Mouse (Mus musculus) lung, embryonic 14.5 days (tissue): ENCODE results near the gene Armc9. TPM values are rescaled to one million over a fixed set of nuclear protein-coding genes. Genes with fewer than 3 reads are reported as not detected.
A peak's percentile ranks its signal among the peaks of the same experiment; 100 is the strongest.

Source experiments
- ATAC-seq: fragments of 200-750 bp; cut with Nextera tagmentation; 2 replicates; pipeline ENCODE4 v1.8.0; 2017; ENCODE audit warnings: mild to moderate bottlenecking, moderate TSS enrichment, moderate library complexity; ENCODE audit not compliant: insufficient read depth
- DNase-seq: peaks from one replicate; pipeline ENCODE4 v3.0.0-alpha.2; 2015
- H3K27ac ChIP-seq: fragments of 300-500 bp; sonication (generic); 2 replicates; pipeline ENCODE4 v1.5.1; 2014; ENCODE audit warnings: low read depth, mild to moderate bottlenecking, moderate library complexity
- H3K27me3 ChIP-seq: fragments of 300-500 bp; sonication (generic); 2 replicates; pipeline ENCODE4 v1.6.1; 2014; ENCODE audit warnings: low read length, control low read depth; ENCODE audit not compliant: insufficient read depth
- H3K36me3 ChIP-seq: fragments of 300-500 bp; sonication (generic); 2 replicates; pipeline ENCODE4 v1.6.1; 2014; ENCODE audit warnings: control low read depth; ENCODE audit not compliant: insufficient read depth
- H3K4me1 ChIP-seq: fragments of 300-500 bp; sonication (generic); 2 replicates; pipeline ENCODE4 v1.6.1; 2014; ENCODE audit warnings: antibody characterized with exemption, control low read depth; ENCODE audit not compliant: insufficient read depth
- H3K4me2 ChIP-seq: fragments of 300-500 bp; sonication (generic); 2 replicates; pipeline ENCODE4 v1.6.1; 2014; ENCODE audit warnings: mild to moderate bottlenecking
- H3K4me3 ChIP-seq: fragments of 300-500 bp; sonication (generic); 2 replicates; pipeline ENCODE4 v1.5.1; 2014; ENCODE audit warnings: low read depth, low read length
- H3K9ac ChIP-seq: fragments of 300-500 bp; sonication (generic); 2 replicates; pipeline ENCODE4 v1.6.1; 2014
- H3K9me3 ChIP-seq: fragments of 300-500 bp; sonication (generic); 2 replicates; pipeline ENCODE4 v1.6.1; 2016; ENCODE audit warnings: low read depth, low read length, control low read depth
- CTCF ChIP-seq: IDR thresholded peaks from 2 replicates; pipeline ENCODE4 v1.5.1; 2016; ENCODE audit warnings: antibody characterized with exemption, low read depth
- WGBS: fragments of 180-500 bp; shearing (Covaris S2); extraction: QIAGEN DNeasy Blood & Tissue Kit; methylation state at CpG from one replicate; pipeline ENCODE4 v1.1.7; 2014; 5-methylcytosine and 5-hydroxymethylcytosine counted together
- polyA plus RNA-seq: library from polyadenylated mRNA; unstranded; fragments of >200 nt; fragmentation: Nextera tagmentation; extraction: Ambion mirVana; gene quantifications from 2 replicates; pipeline ENCODE4 v1.2.1, GENCODE M21; 2014

Armc9 gene
- polyA plus RNA-seq, 1 experiment from 2014 or later = 28.2 TPM

- H3K9ac ChIP-seq = no peak overlapping the region
- no peaks in the 10 kb centered on the region for H3K9me3 ChIP-seq
- H3K4me2 ChIP-seq = no peak overlapping the region
- no peak for DNase-seq
- no peak for TF ChIP-seq CTCF
- 66% methylated on average over 2 of the region's 2 CpGs for WGBS
- no peak overlapping the region for H3K27ac ChIP-seq
- no peak for ATAC-seq
- 0 out of 2 replicates have a peak, but pooled peaks cover 9% of the 10 kb centered on the region for H3K36me3 ChIP-seq
- H3K4me3 ChIP-seq = no peak overlapping the region
- H3K4me1 ChIP-seq = no peaks in the 10 kb centered on the region
- H3K27me3 ChIP-seq = no peaks in the 10 kb centered on the region
Observed at GRCm38 (mm10) chr1:86187856-86188255, 33.3 kb downstream of the Armc9 start.

GRCm38 (mm10) chr1:86188271-86188670 lies 33.7 kb downstream of the Armc9 start:
- WGBS = 80% methylated on average over 2 of the region's 2 CpGs
- DNase-seq (no peak), ATAC-seq (no peak)
- no peak overlapping the region for H3K4me3 ChIP-seq
- no peaks in the 10 kb centered on the region for H3K27me3 ChIP-seq
- H3K9ac ChIP-seq = no peak overlapping the region
- no peaks in the 10 kb centered on the region for H3K9me3 ChIP-seq
- no peaks in the 10 kb centered on the region for H3K4me1 ChIP-seq
- no peak overlapping the region for H3K27ac ChIP-seq
- no peak for TF ChIP-seq CTCF
- no peak overlapping the region for H3K4me2 ChIP-seq
- H3K36me3 ChIP-seq = 0 out of 2 replicates have a peak, but pooled peaks cover 9% of the 10 kb centered on the region

DNA sequence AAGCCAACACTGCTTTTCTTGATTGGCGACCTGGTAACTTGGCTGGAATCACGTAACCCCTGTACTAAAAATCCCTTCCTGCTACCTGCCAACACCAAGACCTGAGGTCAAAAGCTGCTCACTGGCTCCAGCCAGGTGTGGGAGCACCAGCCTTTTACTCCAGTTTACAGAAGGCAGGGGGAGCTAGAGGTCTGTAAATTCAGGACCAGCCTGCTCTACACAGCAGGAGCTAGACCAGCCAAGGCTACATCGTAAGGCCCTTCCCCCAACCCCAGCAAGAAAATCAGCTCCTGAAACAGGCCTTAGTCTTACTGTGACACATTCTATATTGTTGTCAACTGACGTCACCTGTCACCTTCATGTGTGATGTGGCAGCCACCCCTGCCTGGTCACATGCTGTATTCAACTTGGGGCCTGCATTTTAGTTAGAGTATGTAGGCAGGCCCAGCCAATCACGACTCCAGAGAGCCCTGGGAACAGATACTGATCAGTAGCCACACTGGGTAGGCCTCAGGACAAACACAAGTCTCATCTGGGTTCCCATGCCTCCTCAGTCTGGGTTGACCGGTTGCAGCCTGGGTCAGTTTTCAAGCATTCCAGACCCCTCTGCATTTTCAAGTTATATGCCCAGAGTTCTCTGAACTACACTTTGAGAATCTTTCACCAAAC lies 34.6 kb downstream of the Armc9 start:
- Histone ChIP-seq H3K27ac (no peak overlapping the region), H3K4me3 (no peak overlapping the region), H3K36me3 (0 out of 2 replicates have a peak, but pooled peaks cover 9% of the 10 kb centered on the region), H3K27me3 (no peaks in the 10 kb centered on the region), H3K4me1 (no peaks in the 10 kb centered on the region), H3K9ac (no peak overlapping the region), H3K4me2 (no peak overlapping the region), H3K9me3 (no peaks in the 10 kb centered on the region)
- DNase-seq = no peak
- TF ChIP-seq CTCF = 0 out of 2 replicates have a peak, but pooled peaks have one; percentile 5
- WGBS = 79% methylated on average over 6 of the region's 6 CpGs
- ATAC-seq = no peak

DNA sequence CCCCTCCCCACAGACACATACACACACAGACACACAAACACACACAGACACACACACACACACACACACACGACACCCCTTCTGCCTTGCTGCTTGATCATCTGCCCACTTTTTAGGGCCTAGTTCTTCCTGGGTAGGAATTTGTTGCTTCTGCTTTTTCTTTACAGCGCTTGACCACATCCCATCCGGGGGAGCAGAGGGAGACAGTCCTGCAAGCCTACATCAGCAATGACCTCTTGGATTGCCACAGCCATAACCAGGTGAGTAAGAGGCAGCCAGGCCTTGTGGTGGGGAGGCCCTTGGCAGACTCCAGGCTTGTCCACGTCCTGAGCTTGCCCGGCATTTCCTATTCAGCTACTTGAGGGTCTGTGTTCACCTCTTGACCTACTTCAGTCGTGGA lies 36.3 kb downstream of the Armc9 start:
- WGBS = 77% methylated on average over 6 of the region's 6 CpGs
- H3K27ac ChIP-seq = no peak overlapping the region
- no peak overlapping the region for H3K4me3 ChIP-seq
- no peak for TF ChIP-seq CTCF
- no peaks in the 10 kb centered on the region for H3K9me3 ChIP-seq
- no peak overlapping the region for H3K4me2 ChIP-seq
- 0 out of 2 replicates have a peak, but pooled peaks cover 9% of the 10 kb centered on the region for H3K36me3 ChIP-seq
- no peaks in the 10 kb centered on the region for H3K4me1 ChIP-seq
- no peaks in the 10 kb centered on the region for H3K27me3 ChIP-seq
- DNase-seq (no peak), ATAC-seq (no peak)
- no peak overlapping the region for H3K9ac ChIP-seq

GRCm38 (mm10) chr1:86194044-86194443 lies 39.5 kb downstream of the Armc9 start:
- no peak for DNase-seq
- Histone ChIP-seq H3K27me3 (no peaks in the 10 kb centered on the region), H3K9ac (no peak overlapping the region), H3K4me2 (no peak overlapping the region), H3K4me3 (no peak overlapping the region), H3K4me1 (no peaks in the 10 kb centered on the region), H3K9me3 (no peaks in the 10 kb centered on the region), H3K27ac (no peak overlapping the region), H3K36me3 (peaks cover 28% of the 10 kb centered on the region)
- TF ChIP-seq CTCF = no peak
- ATAC-seq = no peak
- 85% methylated on average over 7 of the region's 7 CpGs for WGBS

DNA sequence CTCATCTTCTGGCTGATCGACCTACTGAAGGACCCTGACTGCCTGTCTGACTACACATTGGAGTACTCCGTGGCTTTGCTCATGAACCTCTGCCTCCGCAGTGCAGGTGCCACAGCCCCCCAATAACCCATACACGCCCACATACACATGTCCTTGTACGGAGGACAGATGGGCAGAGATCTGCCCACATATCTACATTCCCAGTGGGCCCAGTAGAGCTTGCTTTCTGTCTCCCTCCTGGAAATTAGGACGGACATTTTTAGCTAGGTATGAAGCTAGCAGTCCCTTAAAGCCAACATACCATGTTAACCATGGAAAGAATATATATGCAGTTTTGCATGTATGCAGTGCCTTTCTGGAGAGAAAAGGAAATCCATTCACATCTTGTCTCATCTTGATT lies 43.7 kb downstream of the Armc9 start:
- DNase-seq = no peak
- 88% methylated on average over 6 of the region's 6 CpGs for WGBS
- no peak for ATAC-seq
- no peaks in the 10 kb centered on the region for H3K9me3 ChIP-seq
- H3K36me3 ChIP-seq = peaks cover 48% of the 10 kb centered on the region
- no peak overlapping the region for H3K4me3 ChIP-seq
- H3K27me3 ChIP-seq = no peaks in the 10 kb centered on the region
- no peak overlapping the region for H3K9ac ChIP-seq
- no peaks in the 10 kb centered on the region for H3K4me1 ChIP-seq
- no peak overlapping the region for H3K27ac ChIP-seq
- no peak for TF ChIP-seq CTCF
- H3K4me2 ChIP-seq = no peak overlapping the region

DNA sequence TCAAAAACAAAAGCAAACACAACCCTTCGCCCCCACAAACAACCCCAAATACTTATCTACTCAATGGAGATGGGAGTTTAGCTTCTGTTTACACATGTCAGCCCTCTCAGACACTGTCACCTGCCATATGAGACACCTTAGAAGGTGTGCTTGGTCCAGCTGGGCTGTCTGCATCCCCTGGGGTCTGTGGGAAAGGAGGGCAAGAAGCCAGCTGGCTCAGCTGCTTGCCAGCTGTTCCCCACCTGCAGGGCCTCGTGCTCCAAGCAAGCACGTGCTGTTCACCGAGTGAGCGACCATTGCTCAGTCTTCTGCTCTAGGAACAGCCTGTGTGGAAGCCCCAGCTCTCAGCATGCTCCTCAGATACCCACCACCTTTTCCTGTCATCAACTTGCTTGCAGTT lies 44.4 kb downstream of the Armc9 start:
- Histone ChIP-seq H3K9ac (no peak overlapping the region), H3K36me3 (peaks cover 56% of the 10 kb centered on the region), H3K27ac (no peak overlapping the region), H3K4me1 (no peaks in the 10 kb centered on the region), H3K4me2 (no peak overlapping the region), H3K4me3 (no peak overlapping the region), H3K9me3 (no peaks in the 10 kb centered on the region), H3K27me3 (no peaks in the 10 kb centered on the region)
- ATAC-seq = no peak
- no peak for DNase-seq
- TF ChIP-seq CTCF = no peak
- 77% methylated on average over 5 of the region's 5 CpGs for WGBS
